Mouse (Mus musculus) bone marrow macrophage, adult 2 months (primary cell): Measurements from ENCODE around the gene Adcy10.

ENCODE experiments used
- CTCF ChIP-seq: IDR thresholded peaks from 2 replicates; pipeline ENCODE4 v1.5.1; 2012; ENCODE audit warnings: low read depth, mild to moderate bottlenecking, low read length, moderate library complexity
- POLR2A ChIP-seq: IDR thresholded peaks from 2 replicates; pipeline ENCODE4 v1.6.1; 2012; ENCODE audit warnings: mild to moderate bottlenecking, low read depth, low read length, borderline replicate concordance

- TF ChIP-seq CTCF, result no peak
- TF ChIP-seq POLR2A, result no peak
These were observed 35.7 kb downstream of the Adcy10 start for GRCm38 (mm10) chr1:165520716-165521115.
